Mouse (Mus musculus) midbrain, embryonic 10.5 days (tissue): ENCODE results near the gene Immp2l. TPM values are rescaled to one million over a fixed set of nuclear protein-coding genes. Genes with fewer than 3 reads are reported as not detected.
"Not testable (repeated sequence)": the region's sequence is repeated elsewhere in the genome, so short reads cannot be mapped to it uniquely, and the experiment has no call there.

Experiments used
- DNase-seq: peaks from one replicate; pipeline ENCODE4 v3.0.0-alpha.2; 2017; ENCODE audit warnings: low spot score
- H3K27ac ChIP-seq: fragments of 300-500 bp; sonication (generic); replicated peaks from 2 replicates; pipeline ENCODE4 v1.5.1; 2016; ENCODE audit warnings: mild to moderate bottlenecking
- H3K27me3 ChIP-seq: fragments of 300-500 bp; sonication (generic); 2 replicates; pipeline ENCODE4 v1.6.1; 2016; ENCODE audit warnings: low read depth, mild to moderate bottlenecking; ENCODE audit not compliant: poor library complexity, severe bottlenecking
- H3K36me3 ChIP-seq: fragments of 300-500 bp; sonication (generic); 2 replicates; pipeline ENCODE4 v1.6.1; 2016; ENCODE audit warnings: mild to moderate bottlenecking, moderate library complexity
- H3K4me1 ChIP-seq: fragments of 300-500 bp; sonication (generic); 2 replicates; pipeline ENCODE4 v1.6.1; 2016
- H3K4me3 ChIP-seq: fragments of 300-500 bp; sonication (generic); 2 replicates; pipeline ENCODE4 v1.5.1; 2016; ENCODE audit warnings: mild to moderate bottlenecking, moderate library complexity
- H3K9me3 ChIP-seq: fragments of 300-500 bp; sonication (generic); replicated peaks from 2 replicates; pipeline ENCODE4 v1.6.1; 2016; ENCODE audit warnings: mild to moderate bottlenecking
- WGBS: fragments of 180-500 bp; shearing (Covaris S2); methylation state at CpG from one replicate; pipeline ENCODE4 v1.1.7; 2016; 5-methylcytosine and 5-hydroxymethylcytosine counted together
- polyA plus RNA-seq: library from polyadenylated mRNA; unstranded; fragments of >200 nt; fragmentation: Nextera tagmentation; extraction: Ambion mirVana; gene quantifications from 2 replicates; pipeline ENCODE4 v1.2.1, GENCODE M21; 2016

Gene Immp2l
- polyA plus RNA-seq, result 9.2 and 12.0 TPM in 2 replicates

GRCm38 (mm10) chr12:41023511-41024421 is at the start of gene Immp2l:
Gene Immp2l (plus strand): TSS chr12:41024090.
- Histone ChIP-seq H3K4me1 (peaks cover 8% of the 10 kb centered on the region; the same call in 1 of the 2 replicates), H3K27ac (peak within 1 kb of the TSS; percentile 91), H3K27me3 (no peaks in the 10 kb centered on the region), H3K4me3 (peak within 1 kb of the TSS; percentile 73), H3K36me3 (no peaks in the 10 kb centered on the region), H3K9me3 (no peaks in the 10 kb centered on the region)
- WGBS, result 3% methylated on average over 68 of the region's 68 CpGs
- peak; percentile 93 for DNase-seq

- H3K4me1 ChIP-seq, result no peaks in the 10 kb centered on the region
- no peaks in the 10 kb centered on the region for H3K27me3 ChIP-seq
- no peak for DNase-seq
- H3K27ac ChIP-seq, result no peak overlapping the region
- H3K36me3 ChIP-seq, result no peaks in the 10 kb centered on the region
- no peaks in the 10 kb centered on the region for H3K9me3 ChIP-seq
- WGBS, result 87% methylated on average over 2 of the region's 2 CpGs
- H3K4me3 ChIP-seq, result no peak overlapping the region
These were observed 45.0 kb upstream of the Immp2l start for GRCm38 (mm10) chr12:40978719-40979500.

GRCm38 (mm10) chr12:40979716-40980115 is 44.2 kb upstream of the Immp2l start:
- Histone ChIP-seq H3K4me3 (no peak overlapping the region), H3K27me3 (no peaks in the 10 kb centered on the region), H3K4me1 (peaks cover 3% of the 10 kb centered on the region), H3K36me3 (no peaks in the 10 kb centered on the region), H3K9me3 (no peaks in the 10 kb centered on the region), H3K27ac (no peak overlapping the region)
- no peak for DNase-seq
- WGBS, result 72% methylated on average over 4 of the region's 4 CpGs

- Histone ChIP-seq H3K9me3 (no peaks in the 10 kb centered on the region), H3K4me3 (no peak overlapping the region), H3K4me1 (peaks cover 7% of the 10 kb centered on the region), H3K27me3 (no peaks in the 10 kb centered on the region), H3K36me3 (no peaks in the 10 kb centered on the region), H3K27ac (no peak overlapping the region)
- no peak for DNase-seq
- 81% methylated on average over 3 of the region's 3 CpGs for WGBS
These were observed 43.7 kb upstream of the Immp2l start for GRCm38 (mm10) chr12:40980160-40980559.

GRCm38 (mm10) chr12:40983021-40983420 is 40.9 kb upstream of the Immp2l start:
- H3K4me3 ChIP-seq, result no peak overlapping the region
- no peak overlapping the region for H3K27ac ChIP-seq
- 69% methylated on average over 1 of the region's 1 CpGs for WGBS
- H3K4me1 ChIP-seq, result peaks cover 7% of the 10 kb centered on the region
- H3K9me3 ChIP-seq, result no peaks in the 10 kb centered on the region
- H3K27me3 ChIP-seq, result no peaks in the 10 kb centered on the region
- no peak for DNase-seq
- H3K36me3 ChIP-seq, result no peaks in the 10 kb centered on the region

- 14% methylated on average over 4 of the region's 4 CpGs for WGBS
- H3K27ac ChIP-seq, result no peak overlapping the region
- no peak for DNase-seq
- H3K9me3 ChIP-seq, result no peaks in the 10 kb centered on the region
- no peaks in the 10 kb centered on the region for H3K36me3 ChIP-seq
- H3K27me3 ChIP-seq, result no peaks in the 10 kb centered on the region
- H3K4me1 ChIP-seq, result peaks cover 7% of the 10 kb centered on the region
- no peak overlapping the region for H3K4me3 ChIP-seq
These were observed 39.2 kb upstream of the Immp2l start for GRCm38 (mm10) chr12:40984735-40985134.

- 62% methylated on average over 4 of the region's 4 CpGs for WGBS
- no peaks in the 10 kb centered on the region for H3K27me3 ChIP-seq
- DNase-seq, result no peak
- H3K4me1 ChIP-seq, result peaks cover 7% of the 10 kb centered on the region
- no peak overlapping the region for H3K27ac ChIP-seq
- H3K36me3 ChIP-seq, result no peaks in the 10 kb centered on the region
- H3K9me3 ChIP-seq, result no peaks in the 10 kb centered on the region
- H3K4me3 ChIP-seq, result no peak overlapping the region
These were observed 38.1 kb upstream of the Immp2l start for GRCm38 (mm10) chr12:40985791-40986190.

GRCm38 (mm10) chr12:40988311-40989065 is 35.4 kb upstream of the Immp2l start:
- WGBS, result 79% methylated on average over 9 of the region's 9 CpGs
- no peaks in the 10 kb centered on the region for H3K9me3 ChIP-seq
- no peak overlapping the region for H3K4me3 ChIP-seq
- H3K4me1 ChIP-seq, result peaks cover 7% of the 10 kb centered on the region
- H3K27me3 ChIP-seq, result no peaks in the 10 kb centered on the region
- DNase-seq, result no peak
- no peak overlapping the region for H3K27ac ChIP-seq
- no peaks in the 10 kb centered on the region for H3K36me3 ChIP-seq

GRCm38 (mm10) chr12:40991647-40992046 is 32.2 kb upstream of the Immp2l start:
- no peak overlapping the region for H3K27ac ChIP-seq
- H3K4me3 ChIP-seq, result no peak overlapping the region
- H3K9me3 ChIP-seq, result no peaks in the 10 kb centered on the region
- no peaks in the 10 kb centered on the region for H3K4me1 ChIP-seq
- no peaks in the 10 kb centered on the region for H3K27me3 ChIP-seq
- no peak for DNase-seq
- 53% methylated on average over 4 of the region's 4 CpGs for WGBS
- no peaks in the 10 kb centered on the region for H3K36me3 ChIP-seq

GRCm38 (mm10) chr12:40992237-40992636 is 31.7 kb upstream of the Immp2l start:
- H3K9me3 ChIP-seq, DNase-seq, H3K36me3 ChIP-seq, H3K4me3 ChIP-seq, H3K27me3 ChIP-seq, H3K27ac ChIP-seq, H3K4me1 ChIP-seq: not testable (repeated sequence)
- WGBS, result 73% methylated on average over 1 of the region's 1 CpGs

- 87% methylated on average over 2 of the region's 2 CpGs for WGBS
- no peak for DNase-seq
These were observed 29.0 kb upstream of the Immp2l start for GRCm38 (mm10) chr12:40994846-40995245.

GRCm38 (mm10) chr12:40995618-40996370 is 28.1 kb upstream of the Immp2l start:
- WGBS, result 84% methylated on average over 9 of the region's 9 CpGs
- H3K27me3 ChIP-seq, result no peaks in the 10 kb centered on the region
- no peak overlapping the region for H3K4me3 ChIP-seq
- H3K27ac ChIP-seq, result no peak overlapping the region
- no peaks in the 10 kb centered on the region for H3K9me3 ChIP-seq
- H3K36me3 ChIP-seq, result no peaks in the 10 kb centered on the region
- H3K4me1 ChIP-seq, result no peaks in the 10 kb centered on the region
- DNase-seq, result no peak

More at GRCm38 (mm10) chr12:40994846-40995245, 29.0 kb upstream of the Immp2l start:
- no peaks in the 10 kb centered on the region for H3K27me3 ChIP-seq
- H3K4me3 ChIP-seq, result no peak overlapping the region
- no peaks in the 10 kb centered on the region for H3K4me1 ChIP-seq
- no peak overlapping the region for H3K27ac ChIP-seq
- no peaks in the 10 kb centered on the region for H3K9me3 ChIP-seq
- no peaks in the 10 kb centered on the region for H3K36me3 ChIP-seq
